Mouse (Mus musculus): Measurements from ENCODE around the gene Gm17268.

Gm17268 gene

GRCm38 (mm10) chr11:82038535-82038934 lies at the start of gene Gm17268:
Gene Gm17268 (minus strand): TSS chr11:82038562.
- DNase-seq (ENCODE audit: low spot score), result no peak

- no peak for DNase-seq (ENCODE audit: low spot score)
These were observed 46.0 kb upstream of the Gm17268 start for GRCm38 (mm10) chr11:82084360-82084759.

- DNase-seq (ENCODE audit: low spot score), result no peak
These were observed 42.5 kb upstream of the Gm17268 start for GRCm38 (mm10) chr11:82080865-82081264.

GRCm38 (mm10) chr11:82078136-82078730 lies 39.9 kb upstream of the Gm17268 start:
- no peak for DNase-seq (ENCODE audit: low spot score)

GRCm38 (mm10) chr11:82077031-82077430 lies 38.7 kb upstream of the Gm17268 start:
- DNase-seq (ENCODE audit: low spot score), result no peak

GRCm38 (mm10) chr11:82073686-82074085 lies 35.3 kb upstream of the Gm17268 start:
- DNase-seq (ENCODE audit: low spot score), result no peak

- DNase-seq (ENCODE audit: low spot score), result no peak
These were observed 34.6 kb upstream of the Gm17268 start for GRCm38 (mm10) chr11:82072984-82073383.

- DNase-seq (ENCODE audit: low spot score), result no peak
These were observed 34.0 kb upstream of the Gm17268 start for GRCm38 (mm10) chr11:82072374-82072773.

GRCm38 (mm10) chr11:82071076-82071475 lies 32.7 kb upstream of the Gm17268 start:
- no peak for DNase-seq (ENCODE audit: low spot score)

- DNase-seq (ENCODE audit: low spot score), result no peak
These were observed 28.7 kb upstream of the Gm17268 start for GRCm38 (mm10) chr11:82066953-82067571.

GRCm38 (mm10) chr11:82063454-82063853 lies 25.1 kb upstream of the Gm17268 start:
- no peak for DNase-seq (ENCODE audit: low spot score)

- no peak for DNase-seq (ENCODE audit: low spot score)
These were observed 23.9 kb upstream of the Gm17268 start for GRCm38 (mm10) chr11:82062226-82062625.

GRCm38 (mm10) chr11:82057646-82058045 lies 19.3 kb upstream of the Gm17268 start, which contains the start of gene Ccl11:
Gene Ccl11 (plus strand): TSS chr11:82057823.
- no peak for DNase-seq (ENCODE audit: low spot score)

GRCm38 (mm10) chr11:82053849-82054248 lies 15.5 kb upstream of the Gm17268 start:
- DNase-seq (ENCODE audit: low spot score), result no peak

- DNase-seq (ENCODE audit: low spot score), result no peak
These were observed 9.5 kb upstream of the Gm17268 start for GRCm38 (mm10) chr11:82047746-82048415.

GRCm38 (mm10) chr11:82045471-82045870 lies 7.1 kb upstream of the Gm17268 start, which contains the start of gene Ccl7:
Gene Ccl7 (plus strand): TSS chr11:82045712.
- no peak for DNase-seq (ENCODE audit: low spot score)

- DNase-seq (ENCODE audit: low spot score), result no peak
These were observed 3.3 kb upstream of the Gm17268 start for GRCm38 (mm10) chr11:82041671-82042080.

- no peak for DNase-seq (ENCODE audit: low spot score)
These were observed 834 bp upstream of the Gm17268 start for GRCm38 (mm10) chr11:82039132-82039660.

GRCm38 (mm10) chr11:82035857-82036256 lies 2.5 kb downstream of the Gm17268 start:
- no peak for DNase-seq (ENCODE audit: low spot score)

- no peak for DNase-seq (ENCODE audit: low spot score)
These were observed 3.0 kb downstream of the Gm17268 start, which contains the start of gene Ccl2 for GRCm38 (mm10) chr11:82035356-82035755. Gene Ccl2 (plus strand): TSS chr11:82035571.

- DNase-seq (ENCODE audit: low spot score), result no peak
These were observed 3.9 kb downstream of the Gm17268 start for GRCm38 (mm10) chr11:82034446-82034845.

GRCm38 (mm10) chr11:82032678-82033344 lies 5.6 kb downstream of the Gm17268 start:
- DNase-seq (ENCODE audit: low spot score), result no peak
